Mouse (Mus musculus): ENCODE data around the gene Disc1.

DNA sequence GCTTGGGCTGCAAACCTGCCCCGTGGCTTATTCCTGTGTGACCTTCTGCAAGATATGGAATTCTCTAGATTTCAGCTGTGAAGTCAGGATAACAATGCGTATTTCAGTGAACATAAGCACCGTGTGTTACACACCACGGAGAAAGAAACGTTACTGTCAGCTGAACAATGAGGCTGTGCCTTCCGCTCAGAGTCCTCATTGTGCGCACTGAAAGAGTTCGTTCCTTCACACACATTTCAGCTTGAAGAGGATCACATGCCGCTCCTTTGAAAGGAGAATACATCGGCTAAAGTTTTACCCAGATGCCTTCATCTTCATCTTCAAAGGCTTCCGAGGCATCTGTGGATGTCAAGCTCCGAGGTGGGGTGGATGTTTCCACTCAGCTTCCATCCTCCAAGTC, 105.4 kb downstream of the Disc1 start:
- TF ChIP-seq CTCF (IDR thresholded peaks at IDR 0.05; ENCODE audit: low read depth) (no peak), EP300 (IDR thresholded peaks at IDR 0.05; ENCODE audit: low read depth) (no peak)
